Mouse (Mus musculus) frontal cortex, postnatal 25 days (tissue): Measurements from ENCODE around the gene Tecta.

Source experiments
- DNase-seq, 2 experiments: peaks; one replicate each; pipeline ENCODE4 v3.0.0; 2022; ENCODE audit warnings: low spot score in 2 of 2

The Tecta gene

DNA sequence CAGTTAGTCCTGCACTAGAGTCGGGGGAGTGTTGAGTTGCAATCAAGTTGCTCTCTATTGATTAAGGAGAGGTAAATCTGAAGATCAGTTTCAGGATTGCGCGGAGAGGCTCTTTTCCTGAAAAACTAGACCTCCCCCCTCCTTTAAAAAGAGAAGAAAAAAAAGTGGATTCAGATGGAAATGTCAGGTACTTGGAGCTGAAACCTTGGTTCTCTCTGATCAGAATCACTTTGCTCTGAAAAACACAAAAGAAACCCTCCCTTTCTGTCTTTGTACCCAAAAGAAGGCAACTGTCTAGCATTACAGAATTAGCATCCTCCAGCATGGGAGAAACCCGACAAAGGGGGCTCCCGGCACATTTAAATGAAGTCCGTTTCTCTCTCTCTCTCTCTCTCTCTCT, at the start of gene Tecta:
Gene Tecta, minus strand, starts transcription at position 101 of the 400 bp plus-strand sequence.
- DNase-seq = no peak

DNA sequence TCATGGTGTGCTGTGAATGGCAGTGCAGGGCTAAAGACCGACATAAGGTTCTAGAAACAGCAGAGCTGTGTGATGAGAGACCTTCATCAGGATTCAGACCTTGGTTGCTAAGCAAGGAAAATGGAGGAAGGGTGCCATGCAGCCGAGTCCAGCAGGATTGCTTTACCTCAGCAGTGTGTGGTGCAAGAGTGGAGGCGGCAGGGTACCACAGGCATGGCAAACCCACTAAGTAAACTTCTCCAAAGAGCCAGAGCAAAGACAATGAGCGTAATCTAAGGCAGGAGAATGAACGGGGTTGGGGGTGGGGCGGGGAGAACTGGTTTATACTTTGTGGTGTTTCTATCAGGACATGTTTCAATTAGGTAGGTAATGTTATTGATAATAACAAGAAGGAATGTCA, 49.3 kb upstream of the Tecta start:
- no peak for DNase-seq

DNA sequence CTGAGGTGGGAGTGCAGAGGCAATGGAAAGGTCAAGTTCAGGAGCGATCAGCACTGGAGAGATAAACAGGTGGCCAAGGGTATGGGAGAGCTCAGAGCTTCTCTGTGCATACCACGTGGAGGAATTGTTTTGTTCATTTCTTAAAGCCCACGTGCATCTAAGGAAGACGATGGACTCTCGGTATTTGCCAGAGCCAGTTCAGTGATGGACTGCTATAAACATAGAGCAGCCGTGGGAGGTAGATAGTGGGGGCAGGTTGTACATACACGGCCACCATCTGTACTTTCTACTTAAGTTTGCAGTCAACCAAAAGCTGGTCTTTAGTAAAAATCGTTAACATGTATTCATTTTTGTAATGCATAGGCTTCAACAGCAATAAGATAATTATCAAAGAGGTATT, 42.4 kb upstream of the Tecta start:
- no peak for DNase-seq

DNA sequence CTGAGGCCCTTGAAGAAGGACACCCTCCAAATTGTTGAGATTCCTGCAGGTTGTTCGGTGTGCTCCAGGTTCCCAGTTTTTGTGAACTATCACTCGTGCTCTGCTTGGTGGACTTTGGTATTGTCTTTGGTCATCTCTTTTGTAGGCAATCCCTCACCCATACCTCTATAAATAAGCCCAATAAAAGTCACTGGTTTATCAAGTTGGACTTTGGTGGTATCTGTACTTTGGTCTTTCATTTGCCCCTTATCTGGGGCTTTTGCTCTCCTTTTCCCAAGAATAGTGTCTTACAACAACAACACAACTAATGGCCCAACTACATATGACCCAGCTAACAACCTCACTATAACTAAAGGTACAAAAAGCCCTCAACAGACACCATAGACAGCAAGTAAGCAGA, 41.5 kb upstream of the Tecta start:
- DNase-seq = no peak

DNA sequence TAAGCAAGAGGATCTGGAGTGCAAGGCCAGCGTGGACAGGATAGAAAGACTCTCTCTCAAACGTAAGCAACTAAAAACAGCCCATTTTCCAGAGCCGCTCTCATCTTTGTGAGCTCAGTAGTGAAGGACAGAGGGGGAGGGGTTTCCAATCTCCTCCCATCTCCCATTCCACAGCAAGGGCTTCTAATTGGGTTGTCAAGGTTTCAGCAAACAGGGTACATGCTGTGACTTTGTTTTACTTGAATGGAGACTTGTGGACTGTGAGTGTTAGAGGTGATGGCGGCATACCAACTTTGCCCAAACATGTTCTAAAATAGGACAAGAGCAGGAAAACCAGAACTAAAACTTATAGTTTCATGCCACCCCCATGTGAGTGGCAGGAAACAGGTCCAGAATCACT, 39.7 kb upstream of the Tecta start:
- no peak for DNase-seq

DNA sequence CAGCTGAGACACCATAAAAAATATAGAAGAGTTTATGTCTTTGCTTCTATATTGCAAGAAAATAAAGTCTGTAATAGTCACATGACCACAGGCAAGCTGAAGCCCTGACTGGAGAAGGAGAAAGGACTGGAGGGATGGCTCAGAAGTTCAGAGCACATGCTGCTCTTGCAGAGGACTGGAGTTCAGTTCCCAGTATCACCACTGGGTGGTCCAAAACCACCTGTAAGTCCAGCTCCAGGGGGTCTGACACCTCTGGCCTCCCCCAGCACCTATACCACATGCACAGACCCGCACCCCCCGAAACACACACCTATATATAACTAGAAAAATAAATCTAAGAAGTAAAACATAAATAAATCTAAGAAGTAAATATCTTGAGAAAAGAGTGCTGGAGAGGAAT, 32.4 kb upstream of the Tecta start:
- DNase-seq = no peak

DNA sequence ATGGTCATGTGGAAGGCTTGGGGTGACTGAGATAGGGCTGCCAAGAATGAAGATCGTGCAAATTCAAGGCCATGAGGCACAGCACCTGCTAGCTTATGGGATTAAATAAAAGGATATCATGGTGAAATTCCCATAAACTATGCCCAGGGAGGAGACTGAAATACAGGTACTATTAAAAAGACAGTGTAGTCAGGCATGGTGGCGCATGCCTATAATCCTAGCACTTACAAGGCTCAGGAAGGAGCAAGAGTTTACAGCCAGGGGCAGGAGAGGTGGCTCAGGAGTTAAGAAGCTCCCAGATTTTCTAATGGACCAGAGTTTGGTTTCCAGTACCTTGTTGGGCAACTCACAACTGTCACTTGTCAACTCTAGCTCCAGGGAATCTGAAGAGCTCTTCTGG, 31.9 kb upstream of the Tecta start:
- no peak for DNase-seq

DNA sequence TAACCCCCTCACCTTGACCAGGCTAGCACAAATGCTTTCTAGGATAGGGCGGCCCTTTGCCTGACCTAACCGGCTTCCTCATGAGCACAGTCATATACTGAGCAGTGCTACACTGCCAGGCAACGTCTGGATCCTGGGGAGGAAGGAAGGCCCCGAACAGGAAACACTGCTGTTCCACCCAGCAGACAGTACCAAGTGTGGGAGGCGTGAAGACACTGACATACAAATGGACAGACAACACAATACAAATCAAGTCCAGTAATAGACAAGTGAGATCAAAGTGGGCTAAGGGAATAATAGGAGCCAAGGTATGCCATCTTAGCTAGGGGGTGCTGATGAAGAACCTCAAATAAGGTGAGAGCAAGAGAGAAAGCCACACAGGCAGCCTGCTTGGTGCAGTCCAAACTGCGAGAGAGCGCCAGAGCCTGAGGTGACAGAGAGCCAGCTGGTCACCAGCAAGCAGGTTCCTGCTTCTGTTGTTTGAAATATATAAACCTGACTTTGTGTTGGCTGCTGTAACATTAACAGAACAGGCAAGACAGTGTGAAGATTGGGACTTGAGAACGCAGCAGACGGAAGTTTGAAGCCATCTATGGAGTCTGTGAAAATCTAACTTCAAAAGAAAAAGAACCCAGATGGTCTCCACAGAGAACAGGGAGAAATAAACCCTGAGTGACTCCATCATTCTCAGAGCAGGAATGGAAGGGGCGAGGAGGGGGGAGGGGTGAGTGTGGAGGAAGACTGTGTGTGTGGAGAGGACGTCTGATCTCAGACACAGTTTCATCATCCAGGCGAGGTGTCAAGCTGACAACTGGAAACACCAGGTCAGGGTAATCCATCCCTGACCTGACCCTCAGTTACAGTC, 28.6 kb upstream of the Tecta start:
- DNase-seq = no peak

DNA sequence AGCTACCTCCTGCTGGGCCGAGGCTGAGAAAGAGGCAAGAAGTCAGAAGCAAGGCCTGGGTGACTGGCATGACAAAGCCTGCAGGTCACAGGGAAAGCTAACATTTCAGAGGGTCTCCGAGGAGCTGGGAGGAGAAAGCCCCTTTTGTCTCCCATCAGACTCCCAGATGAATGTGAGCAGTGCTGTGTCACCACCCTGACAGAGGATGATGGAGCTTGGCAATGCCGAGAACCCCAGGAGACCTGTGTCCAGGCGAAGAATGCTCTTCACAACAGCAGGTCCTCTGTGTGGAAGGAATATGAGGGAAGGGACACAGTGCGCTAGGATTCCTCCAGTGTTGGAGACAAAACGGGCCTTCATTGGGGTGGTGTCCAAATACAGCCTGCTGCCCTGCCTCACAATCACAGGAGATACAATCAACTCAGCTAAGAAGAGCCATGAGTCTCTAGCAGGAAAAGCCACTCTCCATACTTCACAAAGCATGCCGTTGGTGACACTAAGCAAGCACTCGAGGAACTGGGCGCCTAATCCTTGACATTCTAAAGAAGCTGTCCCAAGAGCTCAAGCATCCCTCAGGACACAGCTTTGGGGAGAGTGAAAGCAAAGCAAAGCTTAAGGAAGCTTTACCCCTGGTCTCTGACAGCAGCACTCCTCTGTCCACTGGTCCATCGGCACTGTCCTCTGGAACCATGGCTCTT, 27.1 kb upstream of the Tecta start:
- no peak for DNase-seq

DNA sequence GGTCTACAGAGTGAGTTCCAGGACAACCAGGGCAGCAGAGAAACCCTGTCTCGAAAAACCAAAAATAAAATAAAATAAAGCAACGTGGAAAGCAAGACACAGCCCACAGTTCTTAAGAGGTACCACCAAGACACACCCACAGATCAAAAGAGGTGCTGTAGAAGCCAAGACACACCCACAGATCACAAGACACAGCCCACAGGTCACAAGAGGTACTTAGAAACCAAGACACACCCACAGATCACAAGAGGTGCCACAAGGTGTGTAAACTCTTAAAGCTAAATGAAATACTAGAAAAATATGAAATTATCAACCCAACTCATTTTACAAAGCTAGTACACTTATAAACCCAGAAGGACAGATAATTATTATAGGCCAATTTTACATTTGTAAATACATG, 23.9 kb upstream of the Tecta start:
- DNase-seq = no peak

DNA sequence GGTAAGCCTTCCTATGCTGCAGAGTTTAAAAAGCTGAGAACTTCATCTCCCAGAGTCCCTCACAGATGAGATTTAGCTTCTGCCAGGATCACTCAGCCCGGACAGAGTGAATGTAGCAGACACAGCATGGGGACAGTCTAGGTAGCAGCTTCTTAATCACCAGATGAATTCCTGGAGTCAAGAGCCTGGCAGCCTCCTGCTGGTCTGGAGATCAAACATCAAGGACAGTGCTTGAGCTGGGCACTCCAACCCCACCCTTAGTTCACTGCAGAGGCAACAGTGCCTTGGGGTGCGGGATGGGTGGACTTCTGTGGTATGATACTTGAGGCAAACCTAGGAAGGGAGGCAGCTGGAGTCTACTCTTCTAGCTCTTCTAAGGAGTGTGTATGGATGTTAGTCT, 20.0 kb upstream of the Tecta start:
- DNase-seq = no peak

DNA sequence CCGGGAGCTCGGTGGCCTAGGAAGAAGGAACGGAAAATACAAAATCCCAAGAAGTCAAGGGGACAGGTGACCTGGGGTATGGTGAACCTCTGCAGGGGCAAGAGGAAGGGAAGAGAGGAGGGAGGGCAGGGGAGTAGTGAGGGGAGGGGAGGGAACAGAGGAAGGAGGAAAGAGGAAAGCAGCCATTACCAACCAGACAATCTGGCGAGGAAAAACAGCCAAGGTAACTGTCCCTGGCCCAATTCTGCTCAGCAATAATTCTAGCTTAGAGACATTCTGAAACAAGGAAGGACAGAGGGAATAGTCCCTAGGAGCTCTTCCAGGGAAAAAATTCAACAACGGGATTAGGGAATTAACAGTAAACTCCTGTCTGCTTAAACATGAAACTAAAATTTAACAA, 19.1 kb upstream of the Tecta start:
- DNase-seq = no peak

DNA sequence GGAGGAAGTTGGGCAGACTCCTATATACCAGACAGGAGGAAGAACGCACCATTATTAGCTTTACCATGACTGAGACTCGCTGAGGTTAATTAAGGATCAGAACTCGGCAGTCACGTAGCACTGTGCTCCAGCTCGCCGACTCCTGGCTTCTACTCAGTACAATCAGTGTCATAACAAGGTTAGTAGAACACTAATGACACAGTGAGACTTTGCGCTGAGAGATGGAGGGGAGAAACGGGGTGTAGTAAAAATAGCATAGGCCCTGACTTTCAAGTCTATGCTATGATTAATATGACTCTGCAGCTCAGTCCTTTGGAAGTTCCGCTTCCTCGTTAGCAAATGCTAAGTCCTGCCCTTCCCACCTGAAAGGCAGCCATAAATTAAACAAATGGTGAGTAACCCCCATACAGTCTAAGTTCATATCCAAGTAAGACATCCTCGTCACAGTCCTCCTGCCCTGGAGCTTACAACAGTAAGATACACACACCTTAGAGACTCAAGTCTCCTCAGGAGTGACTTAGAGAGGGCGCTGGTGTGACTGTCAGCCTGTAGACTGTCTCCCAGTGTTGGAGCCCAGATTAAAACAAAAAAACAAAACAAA, 17.7 kb upstream of the Tecta start:
- no peak for DNase-seq

DNA sequence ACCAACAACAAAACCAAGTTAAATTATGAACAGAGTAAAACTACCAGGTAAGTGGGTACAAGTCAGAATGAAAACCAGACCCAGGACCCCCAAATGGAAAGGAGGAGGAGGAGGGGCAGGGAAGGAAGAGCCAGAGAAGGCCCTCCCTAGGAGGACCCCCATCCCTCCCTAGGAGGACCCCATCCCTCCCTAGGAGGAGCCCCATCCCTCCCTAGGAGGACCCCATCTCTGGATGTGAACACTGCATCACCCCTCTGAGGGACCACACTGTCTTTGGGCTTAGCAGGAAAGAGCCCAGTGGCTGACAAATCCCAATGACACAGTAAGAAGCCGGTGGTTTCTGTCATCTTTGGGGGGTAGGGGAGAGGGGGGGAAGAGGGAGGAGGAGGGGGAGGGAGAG, 15.5 kb upstream of the Tecta start:
- no peak for DNase-seq

DNA sequence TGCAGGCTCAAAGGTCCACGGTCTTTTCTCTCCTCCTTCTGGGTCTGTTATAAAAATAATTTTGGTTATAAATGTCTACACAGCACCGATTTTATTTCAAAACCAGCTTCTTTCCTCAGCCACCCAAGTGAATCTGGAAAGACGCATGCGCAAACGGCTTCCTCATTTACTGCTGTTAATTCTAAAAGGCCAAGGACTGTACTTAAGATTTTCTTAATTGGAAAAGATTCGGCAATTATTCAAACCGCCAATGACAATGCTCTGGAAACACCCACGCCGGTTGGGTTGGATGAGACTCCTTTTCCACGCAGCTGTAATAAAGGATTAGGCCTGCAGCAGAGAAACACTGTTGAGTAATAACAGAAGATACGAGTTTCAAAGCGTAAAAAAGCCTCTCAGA, 13.6 kb upstream of the Tecta start:
- no peak for DNase-seq

DNA sequence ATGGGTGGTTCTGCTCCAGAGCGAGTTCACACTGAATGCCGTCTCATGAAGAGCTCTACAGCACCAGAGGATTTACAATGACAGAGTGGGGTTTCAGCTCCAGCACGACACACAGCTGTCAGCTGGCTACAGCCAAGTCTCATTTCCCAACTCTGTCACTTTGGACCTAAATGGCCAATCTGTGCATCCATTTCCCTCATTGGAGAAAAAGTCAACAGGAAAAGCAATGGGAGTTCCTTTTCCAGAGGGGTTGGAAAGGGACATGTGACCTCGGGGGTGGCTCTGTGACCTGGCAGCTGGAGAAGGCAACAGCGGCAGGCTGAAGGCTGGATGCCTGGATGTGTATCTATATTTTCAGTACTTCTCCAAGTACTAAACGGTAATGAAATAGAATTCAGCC, 11.6 kb upstream of the Tecta start:
- no peak for DNase-seq

DNA sequence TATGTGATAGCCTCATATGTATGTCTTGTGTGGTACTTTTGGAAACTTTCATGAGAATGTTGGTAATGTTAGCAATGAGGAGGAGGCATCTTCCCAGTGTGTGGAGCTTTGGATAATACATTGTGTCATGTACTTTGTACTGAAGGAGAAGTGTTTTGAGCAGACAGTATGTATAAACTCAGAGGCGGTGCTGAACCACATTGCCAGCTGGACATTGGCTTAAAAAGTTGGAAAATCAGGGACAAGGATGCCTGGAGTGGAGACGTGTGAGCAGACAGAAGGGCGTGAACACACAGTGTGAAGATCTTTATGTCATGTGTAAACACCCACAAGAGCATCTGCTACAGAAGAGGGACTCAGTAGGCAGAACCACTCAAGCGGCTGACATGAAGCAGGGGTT, 6.0 kb upstream of the Tecta start:
- no peak for DNase-seq

DNA sequence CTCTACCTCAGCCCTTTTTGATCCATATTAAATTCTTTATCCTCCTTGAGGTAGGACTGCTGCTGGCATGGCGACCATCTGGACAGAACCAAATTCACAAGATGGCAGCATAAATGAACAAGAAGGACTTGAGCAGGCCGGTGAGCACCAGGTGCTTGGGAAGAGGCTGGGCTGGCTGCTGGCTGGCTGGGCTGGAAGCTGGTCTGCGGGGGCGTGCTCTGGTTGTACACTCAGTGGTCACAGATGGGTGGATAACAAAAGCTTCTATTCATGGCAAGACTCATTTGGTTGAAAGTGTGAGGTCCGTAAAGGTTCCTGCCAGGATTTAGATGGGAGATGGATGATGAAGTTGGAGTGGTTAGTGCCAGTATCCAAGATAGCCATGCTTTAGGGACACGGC, 1.8 kb upstream of the Tecta start:
- DNase-seq = no peak

DNA sequence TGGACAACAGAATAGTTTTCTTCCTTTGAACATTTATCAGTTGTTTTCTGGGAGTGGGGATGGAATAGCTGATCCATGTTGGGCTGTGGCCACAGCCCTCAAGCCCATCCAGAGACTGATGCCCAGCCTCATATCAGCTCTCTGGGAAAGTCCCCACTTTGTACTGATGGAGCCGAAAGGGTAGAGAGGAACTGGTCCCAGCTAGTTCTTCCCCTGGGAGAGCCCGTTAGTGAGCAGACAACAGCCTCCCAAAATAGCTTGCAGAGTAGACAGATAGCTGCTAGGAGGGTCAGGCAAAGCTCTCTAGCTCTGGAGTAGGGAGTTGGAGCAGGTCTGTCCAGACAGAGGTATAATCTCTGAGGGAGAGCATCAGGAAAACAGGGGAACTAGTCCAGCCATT, 3.6 kb downstream of the Tecta start:
- DNase-seq = no peak

DNA sequence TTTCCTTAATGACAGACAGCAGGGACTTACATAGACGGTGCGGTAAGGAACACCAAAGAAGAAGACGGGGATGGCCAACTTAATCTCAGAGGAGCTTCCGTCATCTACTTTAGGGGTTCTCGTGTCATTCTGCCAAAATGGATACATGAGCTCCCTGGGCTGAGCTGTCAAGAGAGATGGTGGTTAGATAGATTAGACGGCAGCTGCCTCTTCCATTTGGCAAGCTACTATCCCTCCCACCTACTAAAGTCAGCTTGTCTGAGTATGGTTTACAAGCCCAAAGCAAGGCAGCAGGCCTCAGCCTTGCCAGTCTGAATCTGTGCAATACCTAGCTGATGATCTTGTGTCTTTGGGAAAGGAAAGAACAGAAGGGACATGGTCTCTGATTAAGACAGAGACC, 4.8 kb downstream of the Tecta start:
- no peak for DNase-seq

DNA sequence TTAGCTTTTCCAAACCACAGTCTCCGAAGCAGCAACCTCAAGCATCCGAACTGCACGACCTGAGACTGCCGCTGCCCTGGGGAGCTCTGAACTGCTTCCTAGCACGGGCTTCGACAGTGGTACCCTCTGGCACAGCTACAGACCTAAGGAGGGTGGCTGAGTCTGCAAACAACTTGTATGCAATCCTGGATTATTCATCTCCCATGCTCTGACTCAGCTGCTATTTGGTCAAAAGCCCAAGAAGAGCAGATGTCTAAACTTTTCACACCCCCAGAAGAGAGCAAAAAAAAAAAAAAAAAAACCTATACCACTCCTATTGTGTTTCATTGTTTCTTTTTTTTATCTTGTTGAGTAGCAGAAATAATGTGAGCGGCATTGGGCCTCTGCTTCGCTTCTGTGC, 5.4 kb downstream of the Tecta start:
- no peak for DNase-seq

DNA sequence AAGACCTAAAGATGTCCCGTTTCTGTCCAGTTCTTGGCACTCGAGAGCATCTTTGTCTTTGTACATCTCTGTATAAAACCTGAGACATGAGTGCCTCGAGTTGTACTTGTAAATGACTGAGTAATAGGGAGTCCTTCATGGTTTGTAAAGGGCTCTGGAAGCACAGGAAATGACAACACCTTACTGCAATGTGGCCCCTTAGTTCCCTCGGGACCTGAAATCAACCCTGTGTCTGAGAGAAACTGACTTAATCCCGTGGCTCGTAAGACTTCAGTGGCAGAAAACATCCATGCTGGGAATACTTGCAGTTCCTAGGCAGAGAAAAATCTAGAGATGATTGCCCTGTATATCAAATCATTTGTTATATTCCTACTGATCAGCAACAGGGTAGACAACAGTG, 6.8 kb downstream of the Tecta start:
- no peak for DNase-seq

DNA sequence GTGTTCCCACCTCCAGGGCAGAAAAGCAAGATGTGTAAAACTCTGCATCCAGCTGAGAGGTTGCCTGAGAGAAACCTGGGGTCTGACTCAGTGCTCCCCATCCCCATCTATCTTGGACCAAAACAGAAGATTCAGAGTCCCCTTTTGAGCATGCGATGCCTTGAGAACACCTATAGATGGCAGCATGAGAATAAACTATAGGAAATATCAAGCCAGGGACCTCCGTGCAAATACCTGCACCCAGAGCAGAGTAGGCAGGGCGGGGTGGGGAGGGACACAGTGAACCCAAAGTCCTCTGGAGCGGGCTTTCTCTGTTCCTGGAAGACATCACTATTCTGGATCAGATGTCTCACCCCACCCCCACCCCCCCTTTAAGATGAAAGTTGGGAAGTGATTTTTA, 11.2 kb downstream of the Tecta start:
- DNase-seq = no peak
